Mouse (Mus musculus): Measurements from ENCODE around the gene Olfr709-ps1.
"Not testable (repeated sequence)": the region's sequence is repeated elsewhere in the genome, so short reads cannot be mapped to it uniquely, and the experiment has no call there.

- not testable (repeated sequence) for TF ChIP-seq CTCF (IDR thresholded peaks at IDR 0.05; ENCODE audit: borderline replicate concordance, insufficient read depth, low read length); POLR2A (IDR thresholded peaks at IDR 0.05; ENCODE audit: low read depth, low read length)
These were observed 11.1 kb downstream of the Olfr709-ps1 start for GRCm38 (mm10) chr7:106920961-106921360.
